Mouse (Mus musculus): ENCODE results near the gene Nrcam. TPM values are rescaled to one million over a fixed set of nuclear protein-coding genes. Genes with fewer than 3 reads are reported as not detected.

Nrcam gene
- polyA plus RNA-seq, 1 experiment from 2014 or later: 50.1 TPM

DNA sequence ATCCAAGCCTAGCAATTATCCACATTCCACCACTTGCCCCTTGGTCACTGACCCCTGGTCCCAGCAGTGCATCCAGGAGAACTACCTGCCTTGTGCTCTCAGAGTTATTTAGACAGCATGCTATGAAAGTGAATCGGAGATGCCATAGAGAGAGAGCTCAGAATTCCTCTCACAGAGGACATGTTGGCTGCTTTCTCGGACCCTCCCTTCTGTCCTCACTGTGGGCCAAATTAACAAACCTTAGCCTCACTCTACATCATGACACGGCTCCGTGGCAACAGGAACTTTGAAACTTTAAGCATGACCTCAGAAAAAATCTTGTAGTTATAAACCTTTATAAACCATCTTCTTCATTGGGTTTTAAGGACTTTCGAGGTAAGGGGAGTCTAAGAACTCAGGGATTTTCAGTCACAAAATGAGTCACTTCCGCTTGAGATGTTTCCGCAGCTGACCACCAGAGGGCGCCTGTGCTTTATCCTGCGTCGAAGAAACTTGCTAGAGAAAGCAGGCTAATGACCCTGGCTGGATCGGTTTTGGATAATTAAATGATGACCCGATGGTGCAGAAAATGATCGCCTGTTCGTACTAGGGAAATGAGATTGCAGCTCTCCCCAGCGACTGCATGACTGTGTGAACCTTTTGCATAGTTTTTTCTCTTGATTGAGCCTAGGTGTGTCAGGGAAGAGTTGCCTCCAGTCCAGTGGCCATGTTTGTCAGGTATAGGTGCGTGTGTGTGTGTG is 272.9 kb downstream of the Nrcam start:
- no peaks in the 10 kb centered on the region for H3K9me3 ChIP-seq (ENCODE audit: control insufficient read depth, low read length)
- H3K27me3 ChIP-seq (ENCODE audit: control insufficient read depth, insufficient read depth, low read length): no peaks in the 10 kb centered on the region
- H3K27ac ChIP-seq (ENCODE audit: low read depth, low read length): no peak overlapping the region
- WGBS: 33% methylated on average over 16 of the region's 16 CpGs
- H3K4me2 ChIP-seq (ENCODE audit: low read depth, low read length, severe bottlenecking): no peak overlapping the region
- peak; percentile 55; the same call in 1 of the 2 replicates for ATAC-seq (replicated peaks; ENCODE audit: low FRiP score)
- H3K9ac ChIP-seq (ENCODE audit: low read length): no peak overlapping the region
- H3K36me3 ChIP-seq (ENCODE audit: control insufficient read depth, insufficient read depth, low read length): no peaks in the 10 kb centered on the region
- no peaks in the 10 kb centered on the region for H3K4me1 ChIP-seq (replicated peaks; ENCODE audit: control insufficient read depth, insufficient read depth, low read length)
- peak; percentile 87 for DNase-seq (ENCODE audit: low spot score)
- H3K4me3 ChIP-seq (ENCODE audit: low read depth, low read length): no peak overlapping the region

GRCm38 (mm10) chr12:44602269-44602957 is 273.7 kb downstream of the Nrcam start:
- Histone ChIP-seq H3K4me3 (ENCODE audit: low read depth, low read length) (no peak overlapping the region), H3K4me1 (replicated peaks; ENCODE audit: control insufficient read depth, insufficient read depth, low read length) (no peaks in the 10 kb centered on the region), H3K9ac (ENCODE audit: low read length) (no peak overlapping the region), H3K36me3 (ENCODE audit: control insufficient read depth, insufficient read depth, low read length) (no peaks in the 10 kb centered on the region), H3K4me2 (ENCODE audit: low read depth, low read length, severe bottlenecking) (no peak overlapping the region), H3K27ac (ENCODE audit: low read depth, low read length) (no peak overlapping the region), H3K27me3 (ENCODE audit: control insufficient read depth, insufficient read depth, low read length) (no peaks in the 10 kb centered on the region), H3K9me3 (ENCODE audit: control insufficient read depth, low read length) (no peaks in the 10 kb centered on the region)
- peak; percentile 49 for DNase-seq (ENCODE audit: low spot score)
- 72% methylated on average over 11 of the region's 11 CpGs for WGBS
- ATAC-seq (replicated peaks; ENCODE audit: low FRiP score): 0 out of 2 replicates have a peak, but pooled peaks have one; percentile 36

DNA sequence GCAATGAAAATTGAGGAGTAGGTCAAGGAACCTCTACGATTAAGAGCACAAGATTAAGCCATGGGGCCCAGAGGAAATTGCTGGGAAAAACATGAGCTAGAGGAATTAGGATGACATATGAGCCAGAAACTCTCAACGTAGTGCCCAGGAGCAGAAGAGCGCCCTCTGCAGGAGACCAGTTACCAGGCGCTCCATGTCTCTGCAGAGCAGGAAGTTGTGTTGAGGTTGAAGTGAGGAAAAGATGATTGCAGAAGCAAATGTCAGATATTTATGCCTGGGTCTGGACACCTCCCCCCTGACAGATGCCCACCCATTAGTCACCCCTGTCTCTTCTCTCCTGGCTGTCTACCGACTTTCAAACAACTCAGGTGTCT is 274.3 kb downstream of the Nrcam start:
- Histone ChIP-seq H3K36me3 (ENCODE audit: control insufficient read depth, insufficient read depth, low read length) (no peaks in the 10 kb centered on the region), H3K4me1 (replicated peaks; ENCODE audit: control insufficient read depth, insufficient read depth, low read length) (no peaks in the 10 kb centered on the region), H3K9me3 (ENCODE audit: control insufficient read depth, low read length) (no peaks in the 10 kb centered on the region), H3K9ac (ENCODE audit: low read length) (no peak overlapping the region), H3K4me3 (ENCODE audit: low read depth, low read length) (no peak overlapping the region), H3K27ac (ENCODE audit: low read depth, low read length) (no peak overlapping the region), H3K27me3 (ENCODE audit: control insufficient read depth, insufficient read depth, low read length) (no peaks in the 10 kb centered on the region), H3K4me2 (ENCODE audit: low read depth, low read length, severe bottlenecking) (no peak overlapping the region)
- DNase-seq (ENCODE audit: low spot score) (no peak), ATAC-seq (replicated peaks; ENCODE audit: low FRiP score) (no peak)
- WGBS: 83% methylated on average over 5 of the region's 5 CpGs

- Histone ChIP-seq H3K9me3 (ENCODE audit: control insufficient read depth, low read length) (no peaks in the 10 kb centered on the region), H3K36me3 (ENCODE audit: control insufficient read depth, insufficient read depth, low read length) (no peaks in the 10 kb centered on the region), H3K4me2 (ENCODE audit: low read depth, low read length, severe bottlenecking) (no peak overlapping the region), H3K9ac (ENCODE audit: low read length) (no peak overlapping the region), H3K4me3 (ENCODE audit: low read depth, low read length) (no peak overlapping the region), H3K4me1 (replicated peaks; ENCODE audit: control insufficient read depth, insufficient read depth, low read length) (no peaks in the 10 kb centered on the region), H3K27me3 (ENCODE audit: control insufficient read depth, insufficient read depth, low read length) (no peaks in the 10 kb centered on the region), H3K27ac (ENCODE audit: low read depth, low read length) (no peak overlapping the region)
- ATAC-seq (replicated peaks; ENCODE audit: low FRiP score) (no peak), DNase-seq (ENCODE audit: low spot score) (no peak)
- WGBS: 77% methylated on average over 2 of the region's 2 CpGs
These were observed 288.3 kb downstream of the Nrcam start for GRCm38 (mm10) chr12:44617001-44617421.

- Histone ChIP-seq H3K27ac (ENCODE audit: low read depth, low read length) (no peak overlapping the region), H3K4me1 (replicated peaks; ENCODE audit: control insufficient read depth, insufficient read depth, low read length) (no peaks in the 10 kb centered on the region), H3K36me3 (ENCODE audit: control insufficient read depth, insufficient read depth, low read length) (no peaks in the 10 kb centered on the region), H3K4me3 (ENCODE audit: low read depth, low read length) (no peak overlapping the region), H3K27me3 (ENCODE audit: control insufficient read depth, insufficient read depth, low read length) (no peaks in the 10 kb centered on the region), H3K4me2 (ENCODE audit: low read depth, low read length, severe bottlenecking) (no peak overlapping the region), H3K9me3 (ENCODE audit: control insufficient read depth, low read length) (no peaks in the 10 kb centered on the region), H3K9ac (ENCODE audit: low read length) (no peak overlapping the region)
- 81% methylated on average over 1 of the region's 1 CpGs for WGBS
- no peak for ATAC-seq (replicated peaks; ENCODE audit: low FRiP score)
- no peak for DNase-seq (ENCODE audit: low spot score)
These were observed 288.8 kb downstream of the Nrcam start for GRCm38 (mm10) chr12:44617488-44617887.

- no peak overlapping the region for H3K27ac ChIP-seq (ENCODE audit: low read depth, low read length)
- no peaks in the 10 kb centered on the region for H3K9me3 ChIP-seq (ENCODE audit: control insufficient read depth, low read length)
- no peaks in the 10 kb centered on the region for H3K27me3 ChIP-seq (ENCODE audit: control insufficient read depth, insufficient read depth, low read length)
- H3K4me1 ChIP-seq (replicated peaks; ENCODE audit: control insufficient read depth, insufficient read depth, low read length): no peaks in the 10 kb centered on the region
- H3K4me2 ChIP-seq (ENCODE audit: low read depth, low read length, severe bottlenecking): no peak overlapping the region
- no peak overlapping the region for H3K4me3 ChIP-seq (ENCODE audit: low read depth, low read length)
- H3K9ac ChIP-seq (ENCODE audit: low read length): no peak overlapping the region
- DNase-seq (ENCODE audit: low spot score) (no peak), ATAC-seq (replicated peaks; ENCODE audit: low FRiP score) (no peak)
- H3K36me3 ChIP-seq (ENCODE audit: control insufficient read depth, insufficient read depth, low read length): no peaks in the 10 kb centered on the region
These were observed 310.7 kb downstream of the Nrcam start for GRCm38 (mm10) chr12:44639341-44639921.

DNA sequence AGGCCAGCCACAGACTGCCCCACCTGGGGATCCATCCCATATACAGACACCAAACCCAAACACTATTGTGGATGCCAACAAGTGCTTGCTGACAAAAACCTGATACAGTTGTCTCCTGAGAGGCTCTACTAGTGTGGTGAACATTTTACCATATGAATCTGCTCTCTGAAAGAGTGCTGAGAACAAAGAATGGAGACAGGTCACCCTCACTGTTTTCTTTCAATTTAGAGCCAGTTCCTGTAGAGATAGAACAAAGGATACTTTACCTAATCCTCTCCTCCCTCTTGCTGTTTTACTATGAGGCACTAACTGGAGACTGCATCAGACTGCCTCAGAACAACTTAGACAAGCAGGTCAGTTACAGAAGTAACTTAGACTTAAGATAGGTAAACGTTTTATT is 311.9 kb downstream of the Nrcam start:
- 14% methylated on average over 1 of the region's 1 CpGs for WGBS
- no peaks in the 10 kb centered on the region for H3K36me3 ChIP-seq (ENCODE audit: control insufficient read depth, insufficient read depth, low read length)

More for the DNA sequence above, 311.9 kb downstream of the Nrcam start:
- DNase-seq (ENCODE audit: low spot score): no peak
- no peak for ATAC-seq (replicated peaks; ENCODE audit: low FRiP score)
- no peak overlapping the region for H3K27ac ChIP-seq (ENCODE audit: low read depth, low read length)
- no peak overlapping the region for H3K4me2 ChIP-seq (ENCODE audit: low read depth, low read length, severe bottlenecking)
- H3K9ac ChIP-seq (ENCODE audit: low read length): no peak overlapping the region
- no peaks in the 10 kb centered on the region for H3K4me1 ChIP-seq (replicated peaks; ENCODE audit: control insufficient read depth, insufficient read depth, low read length)
- H3K4me3 ChIP-seq (ENCODE audit: low read depth, low read length): no peak overlapping the region
- no peaks in the 10 kb centered on the region for H3K27me3 ChIP-seq (ENCODE audit: control insufficient read depth, insufficient read depth, low read length)
- H3K9me3 ChIP-seq (ENCODE audit: control insufficient read depth, low read length): no peaks in the 10 kb centered on the region
